Mouse (Mus musculus): Measurements from ENCODE around the gene Bcl7b. TPM values are rescaled to one million over a fixed set of nuclear protein-coding genes. Genes with fewer than 3 reads are reported as not detected.
A peak's percentile ranks its signal among the peaks of the same experiment; 100 is the strongest.
"Not testable (repeated sequence)": the region's sequence is repeated elsewhere in the genome, so short reads cannot be mapped to it uniquely, and the experiment has no call there.

Gene Bcl7b
- polyA plus RNA-seq, 1 experiment, result 42.9 TPM

- DNase-seq, result no peak
- no peak overlapping the region for H3K4me3 ChIP-seq (replicated peaks; ENCODE audit: extremely low read depth, low read depth, low read length)
- peaks cover 14% of the 10 kb centered on the region for H3K4me1 ChIP-seq (ENCODE audit: control insufficient read depth, insufficient read depth, low read length)
- TF ChIP-seq POLR2A (IDR thresholded peaks at IDR 0.05; ENCODE audit: borderline replicate concordance, extremely low read depth, low read depth, low read length) (no peak), CTCF (IDR thresholded peaks at IDR 0.05; ENCODE audit: insufficient read depth, low read length) (no peak)
- 20% methylated on average over 2 of the region's 2 CpGs for WGBS
These were observed 21.4 kb downstream of the Bcl7b start for GRCm38 (mm10) chr5:135189281-135190022.

DNA sequence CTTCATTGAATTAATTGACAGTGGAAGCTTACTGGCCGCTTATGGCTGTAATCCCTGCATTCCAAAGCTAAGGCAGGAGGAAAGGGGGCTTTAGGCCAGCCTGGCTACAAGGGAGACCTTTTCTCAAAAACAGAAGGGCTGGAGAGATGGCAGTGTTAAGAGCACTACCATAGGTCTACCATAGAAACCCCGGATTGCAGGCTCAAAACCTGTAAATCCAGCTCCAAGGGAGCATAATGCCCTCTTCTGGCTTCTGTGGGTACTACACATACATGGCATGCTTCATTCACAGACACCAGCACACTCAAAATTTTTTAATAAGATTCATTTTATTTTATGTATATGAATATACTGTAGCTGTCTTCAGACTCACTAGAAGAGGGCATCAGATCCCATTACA lies 23.5 kb downstream of the Bcl7b start:
- peak; percentile 56 for DNase-seq
- Histone ChIP-seq H3K4me1 (ENCODE audit: control insufficient read depth, insufficient read depth, low read length) (peaks cover 12% of the 10 kb centered on the region), H3K4me3 (replicated peaks; ENCODE audit: extremely low read depth, low read depth, low read length) (no peak overlapping the region)
- WGBS, result 40% methylated on average over 2 of the region's 2 CpGs
- no peak for TF ChIP-seq POLR2A (IDR thresholded peaks at IDR 0.05; ENCODE audit: borderline replicate concordance, extremely low read depth, low read depth, low read length)
- TF ChIP-seq CTCF (IDR thresholded peaks at IDR 0.05; ENCODE audit: insufficient read depth, low read length), result peak; percentile 33; the same call in 1 of the 2 replicates

DNA sequence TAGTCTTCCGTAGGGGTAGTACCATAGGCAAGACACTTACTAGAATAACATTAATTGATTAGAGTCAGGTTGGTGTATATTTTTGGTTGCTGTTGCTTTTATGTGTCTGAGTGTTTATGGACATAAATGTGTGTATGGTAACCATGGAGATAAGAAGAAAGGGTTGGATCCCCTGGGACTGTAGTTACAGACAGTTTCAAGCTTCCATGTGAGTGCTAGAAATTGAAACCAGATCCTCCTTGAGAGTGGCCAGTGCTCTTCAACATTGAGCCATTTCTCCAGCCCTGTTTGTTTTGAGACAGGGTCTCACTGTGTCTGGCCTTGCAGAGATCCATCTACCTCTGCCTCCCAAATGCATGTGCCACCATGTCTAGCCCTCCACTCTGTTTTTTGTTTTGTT lies 24.3 kb downstream of the Bcl7b start:
- peaks cover 12% of the 10 kb centered on the region for H3K4me1 ChIP-seq (ENCODE audit: control insufficient read depth, insufficient read depth, low read length)
- WGBS, result 85% methylated on average over 1 of the region's 1 CpGs
- TF ChIP-seq CTCF (IDR thresholded peaks at IDR 0.05; ENCODE audit: insufficient read depth, low read length), result no peak
- no peak for TF ChIP-seq POLR2A (IDR thresholded peaks at IDR 0.05; ENCODE audit: borderline replicate concordance, extremely low read depth, low read depth, low read length)
- no peak overlapping the region for H3K4me3 ChIP-seq (replicated peaks; ENCODE audit: extremely low read depth, low read depth, low read length)
- DNase-seq, result no peak

GRCm38 (mm10) chr5:135196367-135196766 lies 28.3 kb downstream of the Bcl7b start:
- Histone ChIP-seq H3K4me3 (replicated peaks; ENCODE audit: extremely low read depth, low read depth, low read length) (no peak overlapping the region), H3K4me1 (ENCODE audit: control insufficient read depth, insufficient read depth, low read length) (peaks cover 5% of the 10 kb centered on the region; the same call in 1 of the 2 replicates)
- TF ChIP-seq POLR2A (IDR thresholded peaks at IDR 0.05; ENCODE audit: borderline replicate concordance, extremely low read depth, low read depth, low read length) (no peak), CTCF (IDR thresholded peaks at IDR 0.05; ENCODE audit: insufficient read depth, low read length) (no peak)
- DNase-seq, result no peak
- WGBS, result 41% methylated on average over 6 of the region's 6 CpGs

GRCm38 (mm10) chr5:135202763-135203162 lies 34.7 kb downstream of the Bcl7b start:
- 77% methylated on average over 3 of the region's 3 CpGs for WGBS
- no peaks in the 10 kb centered on the region for H3K4me1 ChIP-seq (ENCODE audit: control insufficient read depth, insufficient read depth, low read length)
- DNase-seq, result no peak
- TF ChIP-seq CTCF (IDR thresholded peaks at IDR 0.05; ENCODE audit: insufficient read depth, low read length) (no peak), POLR2A (IDR thresholded peaks at IDR 0.05; ENCODE audit: borderline replicate concordance, extremely low read depth, low read depth, low read length) (no peak)
- H3K4me3 ChIP-seq (replicated peaks; ENCODE audit: extremely low read depth, low read depth, low read length), result no peak overlapping the region

DNA sequence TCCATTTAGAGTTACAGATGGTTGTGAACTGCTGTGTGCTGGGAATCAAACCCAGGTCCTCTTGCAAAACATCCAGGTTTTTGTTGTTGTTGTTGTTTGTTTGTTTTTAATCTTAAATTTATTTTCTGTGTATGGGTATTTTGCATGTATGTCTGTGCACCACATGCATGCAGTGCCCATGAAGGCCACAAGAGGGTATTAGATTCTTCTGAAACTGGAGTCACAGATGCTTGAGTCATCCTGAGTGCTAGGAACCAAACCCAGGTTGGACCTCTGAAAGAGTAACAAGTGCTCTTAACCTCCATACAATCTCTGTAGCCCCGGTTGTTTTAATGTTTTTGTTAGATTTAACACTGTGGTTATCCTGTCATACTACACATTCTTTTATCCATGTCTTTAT lies 40.1 kb downstream of the Bcl7b start:
- TF ChIP-seq CTCF (IDR thresholded peaks at IDR 0.05; ENCODE audit: insufficient read depth, low read length), result no peak
- WGBS, result 91% methylated on average over 1 of the region's 1 CpGs
- Histone ChIP-seq H3K4me3 (replicated peaks; ENCODE audit: extremely low read depth, low read depth, low read length) (no peak overlapping the region), H3K4me1 (ENCODE audit: control insufficient read depth, insufficient read depth, low read length) (no peaks in the 10 kb centered on the region)
- no peak for DNase-seq

GRCm38 (mm10) chr5:135216871-135217270 lies 48.8 kb downstream of the Bcl7b start:
- 83% methylated on average over 6 of the region's 6 CpGs for WGBS
- TF ChIP-seq POLR2A (IDR thresholded peaks at IDR 0.05; ENCODE audit: borderline replicate concordance, extremely low read depth, low read depth, low read length), result no peak
- no peak for TF ChIP-seq CTCF (IDR thresholded peaks at IDR 0.05; ENCODE audit: insufficient read depth, low read length)
- no peaks in the 10 kb centered on the region for H3K4me1 ChIP-seq (ENCODE audit: control insufficient read depth, insufficient read depth, low read length)
- DNase-seq, result no peak
- H3K4me3 ChIP-seq (replicated peaks; ENCODE audit: extremely low read depth, low read depth, low read length), result no peak overlapping the region

GRCm38 (mm10) chr5:135220941-135221340 lies 52.9 kb downstream of the Bcl7b start:
- Histone ChIP-seq H3K4me3 (replicated peaks; ENCODE audit: extremely low read depth, low read depth, low read length) (no peak overlapping the region), H3K4me1 (ENCODE audit: control insufficient read depth, insufficient read depth, low read length) (no peaks in the 10 kb centered on the region)
- DNase-seq, result no peak
- TF ChIP-seq CTCF (IDR thresholded peaks at IDR 0.05; ENCODE audit: insufficient read depth, low read length), result no peak
- TF ChIP-seq POLR2A (IDR thresholded peaks at IDR 0.05; ENCODE audit: borderline replicate concordance, extremely low read depth, low read depth, low read length), result no peak

DNA sequence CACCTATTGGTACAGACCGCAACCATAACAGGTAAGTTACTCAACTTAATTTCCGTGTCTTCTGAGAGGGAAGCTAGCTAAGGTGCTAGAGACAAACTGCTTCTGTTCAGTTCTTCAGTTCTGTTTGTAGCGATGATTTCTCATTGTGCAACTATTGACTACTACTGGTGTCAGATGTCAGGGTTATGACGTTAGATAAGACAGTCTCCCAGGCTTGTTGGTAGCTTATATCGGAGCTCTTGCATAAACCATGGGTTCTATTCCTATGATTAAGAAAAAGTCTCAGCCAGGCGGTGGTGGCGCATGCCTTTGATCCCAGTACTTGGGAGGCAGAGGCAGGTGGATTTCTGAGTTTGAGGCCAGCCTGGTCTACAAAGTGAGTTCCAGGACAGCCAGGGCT lies 54.0 kb downstream of the Bcl7b start:
- H3K4me3 ChIP-seq (replicated peaks; ENCODE audit: extremely low read depth, low read depth, low read length), result no peak overlapping the region
- WGBS, result 86% methylated on average over 7 of the region's 7 CpGs
- no peaks in the 10 kb centered on the region for H3K4me1 ChIP-seq (ENCODE audit: control insufficient read depth, insufficient read depth, low read length)
- TF ChIP-seq CTCF (IDR thresholded peaks at IDR 0.05; ENCODE audit: insufficient read depth, low read length) (no peak), POLR2A (IDR thresholded peaks at IDR 0.05; ENCODE audit: borderline replicate concordance, extremely low read depth, low read depth, low read length) (no peak)
- no peak for DNase-seq

DNA sequence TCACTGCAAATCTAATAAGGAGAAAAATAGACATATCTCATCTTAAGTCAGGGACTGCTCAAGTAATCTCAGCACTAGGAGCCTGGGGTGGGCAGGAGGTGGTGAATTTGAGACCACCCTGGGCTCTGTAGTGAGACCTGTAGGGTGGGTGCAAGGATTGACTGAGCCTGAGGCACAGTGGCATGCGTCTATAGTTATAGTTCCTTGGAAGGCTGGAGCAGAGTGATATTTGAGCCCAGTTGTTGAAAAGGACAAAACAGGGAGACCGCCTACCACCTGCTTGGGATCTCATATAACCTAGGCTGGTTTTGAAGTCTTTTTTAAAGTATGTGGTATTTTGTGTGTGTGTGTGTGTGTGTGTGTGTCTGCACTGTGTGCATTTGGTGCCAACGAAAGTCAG lies 56.1 kb downstream of the Bcl7b start:
- H3K4me1 ChIP-seq (ENCODE audit: control insufficient read depth, insufficient read depth, low read length), result no peaks in the 10 kb centered on the region
- no peak for DNase-seq
- no peak overlapping the region for H3K4me3 ChIP-seq (replicated peaks; ENCODE audit: extremely low read depth, low read depth, low read length)
- WGBS, result 99% methylated on average over 3 of the region's 3 CpGs
- no peak for TF ChIP-seq POLR2A (IDR thresholded peaks at IDR 0.05; ENCODE audit: borderline replicate concordance, extremely low read depth, low read depth, low read length)

DNA sequence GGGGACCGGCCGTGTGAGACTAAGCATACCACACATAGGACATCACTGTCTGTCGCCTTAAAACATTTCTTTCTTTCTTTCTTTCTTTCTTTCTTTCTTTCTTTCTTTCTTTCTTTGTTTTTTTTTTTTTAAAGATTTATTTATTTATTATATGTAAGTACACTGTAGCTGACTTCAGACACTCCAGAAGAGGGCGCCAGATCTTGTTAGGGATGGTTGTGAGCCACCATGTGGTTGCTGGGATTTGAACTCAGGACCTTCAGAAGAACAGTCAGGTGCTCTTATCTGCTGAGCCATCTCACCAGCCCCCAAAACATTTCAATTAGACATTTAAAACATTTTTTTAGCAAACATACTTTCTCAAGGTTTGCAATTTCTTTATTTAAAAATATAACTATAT lies 57.8 kb downstream of the Bcl7b start:
- not testable (repeated sequence) for DNase-seq
- 92% methylated on average over 4 of the region's 4 CpGs for WGBS

More for the DNA sequence above, 57.8 kb downstream of the Bcl7b start:
- not testable (repeated sequence) for H3K4me3 ChIP-seq (replicated peaks; ENCODE audit: extremely low read depth, low read depth, low read length); H3K4me1 ChIP-seq (ENCODE audit: control insufficient read depth, insufficient read depth, low read length)

Measured in lung, adult 2 months (tissue).